Mouse (Mus musculus): ENCODE results near the gene Afm. TPM values are rescaled to one million over a fixed set of nuclear protein-coding genes. Genes with fewer than 3 reads are reported as not detected.

Gene Afm
- polyA plus RNA-seq, 1 experiment, result not detected

DNA sequence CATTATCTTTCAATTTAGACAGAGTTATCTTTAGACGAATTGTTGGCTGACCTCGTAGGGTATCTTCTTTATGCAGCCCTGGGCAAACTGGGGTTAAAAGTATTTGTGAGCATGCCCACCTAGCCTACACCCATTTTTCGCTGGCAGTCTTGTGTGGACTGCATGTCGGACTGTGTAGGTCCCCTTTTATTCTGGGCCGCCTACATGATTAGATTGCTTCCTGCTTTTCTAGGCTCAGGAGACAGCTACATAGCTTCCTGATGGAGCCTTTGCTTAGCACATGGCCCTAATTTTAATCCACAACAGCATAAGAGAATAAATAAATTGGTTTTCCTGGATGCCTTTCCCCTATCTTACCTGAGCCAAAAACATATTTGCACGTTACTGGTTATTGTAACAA lies 77.4 kb downstream of the Afm start:
- H3K4me2 ChIP-seq (ENCODE audit: low read depth), result no peak overlapping the region
- no peaks in the 10 kb centered on the region for H3K79me2 ChIP-seq (ENCODE audit: control insufficient read depth, insufficient read depth)
- no peak overlapping the region for H3K4me3 ChIP-seq
- H3ac ChIP-seq (ENCODE audit: control insufficient read depth, insufficient read length), result no peak overlapping the region
- TF ChIP-seq MYOD1 (IDR thresholded peaks at IDR 0.05; ENCODE audit: control insufficient read depth in 1 of 3, insufficient read length in 2 of 3, low read depth in 2 of 3) (no peak), REST (IDR thresholded peaks at IDR 0.05; ENCODE audit: insufficient read depth, insufficient read length) (no peak), TCF12 (IDR thresholded peaks at IDR 0.05; ENCODE audit: insufficient read depth, poor library complexity, severe bottlenecking) (no peak), TCF3 (IDR thresholded peaks at IDR 0.05; ENCODE audit: insufficient read length, low read depth) (no peak), E2F4 (IDR thresholded peaks at IDR 0.05; ENCODE audit: insufficient read depth) (no peak), MAX (IDR thresholded peaks at IDR 0.05; ENCODE audit: low read depth) (no peak), POLR2AphosphoS2 (IDR thresholded peaks at IDR 0.05; ENCODE audit: insufficient read length, low read depth) (no peak), MYOG (IDR thresholded peaks at IDR 0.05; ENCODE audit: control insufficient read depth in 1 of 3, insufficient read depth in 1 of 3, insufficient read length in 2 of 3, low read depth in 2 of 3) (no peak), POLR2A (IDR thresholded peaks at IDR 0.05; ENCODE audit: insufficient read length, low read depth) (no peak), SRF (IDR thresholded peaks at IDR 0.05; ENCODE audit: control insufficient read depth, insufficient read length, low read depth) (no peak), CEBPB (IDR thresholded peaks at IDR 0.05; ENCODE audit: insufficient read depth, poor library complexity, severe bottlenecking) (no peak), USF1 (IDR thresholded peaks at IDR 0.05; ENCODE audit: low read depth) (no peak)
- H3K27me3 ChIP-seq (ENCODE audit: control insufficient read depth, insufficient read depth, insufficient read length), result no peaks in the 10 kb centered on the region
- H3K36me3 ChIP-seq (ENCODE audit: control insufficient read depth, insufficient read depth), result no peaks in the 10 kb centered on the region

DNA sequence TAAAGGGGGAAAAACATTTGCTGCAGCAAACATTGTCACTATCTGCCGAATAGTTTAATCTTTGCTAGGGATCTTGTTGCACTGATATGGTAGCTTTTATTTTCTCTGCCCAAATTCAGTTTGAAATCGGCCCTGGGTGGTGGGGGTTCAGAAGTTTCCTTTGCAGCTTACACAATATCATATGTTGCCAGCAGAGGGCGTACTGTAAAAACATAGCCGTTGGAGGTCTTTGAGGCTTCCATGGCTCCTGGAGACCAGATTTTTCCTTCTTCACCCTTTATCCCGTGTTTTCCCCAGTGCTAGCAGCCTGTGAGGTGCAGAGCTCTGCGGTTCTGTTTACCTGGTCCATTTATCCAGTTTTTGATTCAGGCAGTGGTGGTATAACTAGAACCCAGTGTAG lies 82.7 kb downstream of the Afm start:
- Histone ChIP-seq H3K4me3 (no peak overlapping the region), H3K79me2 (ENCODE audit: control insufficient read depth, insufficient read depth) (no peaks in the 10 kb centered on the region), H3K27me3 (ENCODE audit: control insufficient read depth, insufficient read depth, insufficient read length) (no peaks in the 10 kb centered on the region), H3ac (ENCODE audit: control insufficient read depth, insufficient read length) (no peak overlapping the region), H3K36me3 (ENCODE audit: control insufficient read depth, insufficient read depth) (no peaks in the 10 kb centered on the region), H3K4me2 (ENCODE audit: low read depth) (no peak overlapping the region)
- no peak for TF ChIP-seq TCF3 (IDR thresholded peaks at IDR 0.05; ENCODE audit: insufficient read length, low read depth)
- no peak for TF ChIP-seq USF1 (IDR thresholded peaks at IDR 0.05; ENCODE audit: low read depth)
- no peak for TF ChIP-seq MYOD1 (IDR thresholded peaks at IDR 0.05; ENCODE audit: control insufficient read depth in 1 of 3, insufficient read length in 2 of 3, low read depth in 2 of 3)
- no peak for TF ChIP-seq CEBPB (IDR thresholded peaks at IDR 0.05; ENCODE audit: insufficient read depth, poor library complexity, severe bottlenecking)

Other genes with a start within 250 kb of the Afm start
- gene Ankrd17, start 152.4 kb upstream of the Afm start, polyA plus RNA-seq (2012; fragmentation: generic; extraction: Trizol), result 14.7 TPM
- gene Gm9958, start 151.7 kb upstream of the Afm start, polyA plus RNA-seq (2012; fragmentation: generic; extraction: Trizol), result 0.64 TPM
- gene Alb, start 58.0 kb upstream of the Afm start, polyA plus RNA-seq (2012; fragmentation: generic; extraction: Trizol), result not detected
- gene Afp, start 28.2 kb upstream of the Afm start, polyA plus RNA-seq (2012; fragmentation: generic; extraction: Trizol), result 0.07 TPM
- gene 5830473C10Rik, start 42.2 kb downstream of the Afm start, polyA plus RNA-seq (2012; fragmentation: generic; extraction: Trizol), result not detected
- gene Rassf6, start 121.7 kb downstream of the Afm start, polyA plus RNA-seq (2012; fragmentation: generic; extraction: Trizol), result not detected
- gene Cxcl5, start 240.4 kb downstream of the Afm start, polyA plus RNA-seq (2012; fragmentation: generic; extraction: Trizol), result 0.06 TPM
- gene Ppbp, start 249.6 kb downstream of the Afm start, polyA plus RNA-seq (2012; fragmentation: generic; extraction: Trizol), result 0.08 TPM